In the genomic region with DNA sequence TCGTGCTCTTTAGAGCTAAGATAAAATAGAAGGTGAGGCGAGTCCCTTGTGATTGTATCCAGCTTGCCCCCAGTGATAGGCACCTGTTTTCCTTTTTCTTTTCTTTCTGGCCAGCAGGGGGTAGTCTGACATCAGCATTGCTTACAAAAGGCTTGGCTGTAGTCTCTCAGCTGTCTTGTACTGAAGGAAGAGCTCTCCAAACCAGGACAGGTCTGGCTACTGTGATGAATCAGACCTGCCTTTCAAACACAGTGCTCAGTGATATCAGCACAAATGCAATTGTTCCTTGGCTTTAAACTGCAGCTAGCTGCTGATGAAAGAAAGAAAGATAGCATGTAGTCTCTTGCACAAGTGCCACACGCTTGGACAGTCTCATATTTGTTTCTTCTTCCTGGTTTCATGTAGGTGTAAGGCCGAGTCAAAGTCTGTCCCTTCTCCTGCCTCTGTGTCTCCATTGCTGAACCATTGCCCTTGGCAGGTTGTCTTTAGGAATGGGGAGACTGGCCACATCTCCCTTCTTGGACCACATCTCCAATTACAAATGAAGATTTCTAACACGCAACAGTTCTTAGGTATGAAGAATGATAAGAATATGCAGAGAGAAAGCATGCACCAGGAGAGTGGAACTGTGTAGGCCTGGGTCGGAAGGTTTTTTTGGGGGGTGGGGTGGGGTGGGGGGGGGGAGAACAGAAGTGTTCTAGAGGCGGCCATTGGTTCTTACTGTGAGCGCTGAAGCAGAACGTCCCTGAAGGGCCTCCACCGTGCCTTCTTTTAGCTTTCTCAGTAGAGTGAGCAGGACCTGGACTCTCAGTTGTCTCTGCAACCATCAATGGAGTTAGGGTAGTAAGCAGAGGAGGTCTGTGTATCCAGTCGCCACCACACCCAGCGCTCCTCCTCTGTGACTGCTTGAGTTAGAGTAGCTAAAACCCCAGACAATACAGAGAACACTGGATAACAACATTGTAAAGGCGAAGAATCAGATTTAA, we compare ENCODE assay signal across 8 mouse cellular contexts.
DNase-seq lines count a peak whose midpoint lies in the region; ATAC-seq and TF ChIP-seq lines count a peak whose summit lies in the region.

No protein-coding gene starts in this region.

- H3K9ac ChIP-seq in ES-Bruce4 (ENCODE audit: low read depth, poor library complexity, severe bottlenecking), result no peak overlapping the region
- no peak overlapping the region for H3K9ac ChIP-seq in hindbrain, embryonic 14.5 days
- no peak overlapping the region for H3K9ac ChIP-seq in midbrain, embryonic 16.5 days (ENCODE audit: low read depth, low read length)

- no peak overlapping the region for H3K4me3 ChIP-seq in gastrocnemius, adult 2 months
- H3K4me3 ChIP-seq in ES-Bruce4 (ENCODE audit: low read depth, low read length), result no peak overlapping the region
- H3K4me3 ChIP-seq in embryonic facial prominence, embryonic 10.5 days, result no peak overlapping the region
- H3K4me3 ChIP-seq in hindbrain, embryonic 14.5 days (replicated peaks; ENCODE audit: low read length), result no peak overlapping the region
- no peak overlapping the region for H3K4me3 ChIP-seq in midbrain, embryonic 16.5 days (ENCODE audit: low read depth, low read length)

- intact Hi-C loops in gastrocnemius, adult 2 months (cut with DNase I), result no loop called here

- no peak for DNase-seq in gastrocnemius, adult 2 months
- DNase-seq in gastrocnemius, adult 8-10 months (ENCODE audit: low spot score in 2 of 2), result no peak
- DNase-seq in embryonic facial prominence, embryonic 10.5 days (ENCODE audit: low spot score), result peak; percentile 33
- peak; percentile 71 for DNase-seq in hindbrain, embryonic 14.5 days (ENCODE audit: low spot score)
- peak; percentile 20 for DNase-seq in layer of hippocampus, adult 9-11 months
- no peak for DNase-seq in yolk sac, embryonic 10.5 days (ENCODE audit: low spot score)

- H3K36me3 ChIP-seq in ES-Bruce4 (ENCODE audit: control insufficient read depth, insufficient read depth, low read length, poor library complexity, severe bottlenecking), result no peaks in the 10 kb centered on the region
- H3K36me3 ChIP-seq in embryonic facial prominence, embryonic 10.5 days (replicated peaks), result no peaks in the 10 kb centered on the region
- no peaks in the 10 kb centered on the region for H3K36me3 ChIP-seq in hindbrain, embryonic 14.5 days (replicated peaks; ENCODE audit: control insufficient read depth, insufficient read depth)
- H3K36me3 ChIP-seq in midbrain, embryonic 16.5 days (ENCODE audit: control insufficient read depth, insufficient read depth, low read length), result no peaks in the 10 kb centered on the region

- ATAC-seq in hindbrain, embryonic 14.5 days (ENCODE audit: low FRiP score), result peak; percentile 84
- ATAC-seq in midbrain, embryonic 16.5 days, result peak; percentile 81

- no peaks in the 10 kb centered on the region for H3K9me3 ChIP-seq in ES-Bruce4 (replicated peaks; ENCODE audit: control insufficient read depth, insufficient read depth, low read length, poor library complexity, severe bottlenecking)
- H3K9me3 ChIP-seq in embryonic facial prominence, embryonic 10.5 days, result no peaks in the 10 kb centered on the region
- H3K9me3 ChIP-seq in hindbrain, embryonic 14.5 days (ENCODE audit: control insufficient read depth, low read length), result no peaks in the 10 kb centered on the region
- no peaks in the 10 kb centered on the region for H3K9me3 ChIP-seq in midbrain, embryonic 16.5 days (replicated peaks; ENCODE audit: control insufficient read depth, low read length, poor library complexity, severe bottlenecking)

- no peak overlapping the region for H3K4me2 ChIP-seq in hindbrain, embryonic 14.5 days (replicated peaks)
- H3K4me2 ChIP-seq in midbrain, embryonic 16.5 days (ENCODE audit: low read length), result no peak overlapping the region

- H3K4me1 ChIP-seq in ES-Bruce4 (ENCODE audit: control insufficient read depth, insufficient read depth, low read length), result peaks cover 2% of the 10 kb centered on the region
- no peaks in the 10 kb centered on the region for H3K4me1 ChIP-seq in embryonic facial prominence, embryonic 10.5 days
- peaks cover 10% of the 10 kb centered on the region for H3K4me1 ChIP-seq in hindbrain, embryonic 14.5 days (replicated peaks; ENCODE audit: control insufficient read depth, insufficient read depth, low read length)
- H3K4me1 ChIP-seq in midbrain, embryonic 16.5 days (ENCODE audit: control insufficient read depth, insufficient read depth, low read length), result peaks cover 8% of the 10 kb centered on the region

- H3K27me3 ChIP-seq in ES-Bruce4 (ENCODE audit: control insufficient read depth, insufficient read depth, low read length, poor library complexity, severe bottlenecking), result no peaks in the 10 kb centered on the region; the same call in 1 of the 2 replicates
- no peaks in the 10 kb centered on the region for H3K27me3 ChIP-seq in embryonic facial prominence, embryonic 10.5 days (replicated peaks; ENCODE audit: low read depth, poor library complexity, severe bottlenecking)
- H3K27me3 ChIP-seq in hindbrain, embryonic 14.5 days (ENCODE audit: control insufficient read depth, insufficient read depth, low read length), result no peaks in the 10 kb centered on the region
- no peaks in the 10 kb centered on the region for H3K27me3 ChIP-seq in midbrain, embryonic 16.5 days (ENCODE audit: control insufficient read depth, insufficient read depth, low read depth, low read length)

- TF ChIP-seq CTCF in gastrocnemius, adult 2 months (IDR thresholded peaks at IDR 0.05), result peak; percentile 71
- peak; percentile 30 for TF ChIP-seq CTCF in ES-Bruce4 (IDR thresholded peaks at IDR 0.05; ENCODE audit: low read depth, low read length)

- TF ChIP-seq POLR2A in ES-Bruce4 (IDR thresholded peaks at IDR 0.05; ENCODE audit: insufficient read depth, low read length), result no peak

- no peak for TF ChIP-seq EP300 in ES-Bruce4 (IDR thresholded peaks at IDR 0.05; ENCODE audit: insufficient read depth, low read depth, low read length)

- H3K27ac ChIP-seq in gastrocnemius, adult 2 months, result no peak overlapping the region
- H3K27ac ChIP-seq in ES-Bruce4 (ENCODE audit: insufficient read depth, low read length), result no peak overlapping the region
- no peak overlapping the region for H3K27ac ChIP-seq in embryonic facial prominence, embryonic 10.5 days (replicated peaks)
- H3K27ac ChIP-seq in hindbrain, embryonic 14.5 days, result no peak overlapping the region
- H3K27ac ChIP-seq in midbrain, embryonic 16.5 days (ENCODE audit: low read length), result no peak overlapping the region

- WGBS in embryonic facial prominence, embryonic 10.5 days, result 62% methylated on average over 13 of the region's 13 CpGs
- WGBS in hindbrain, embryonic 14.5 days, result 58% methylated on average over 13 of the region's 13 CpGs
- WGBS in midbrain, embryonic 16.5 days, result 58% methylated on average over 13 of the region's 13 CpGs

Comparison
In these comparisons a context has a peak if more than half of its experiments do, and no peak if none do; other contexts are left out.
1. DNase-seq: peak in embryonic facial prominence, embryonic 10.5 days (single experiment), hindbrain, embryonic 14.5 days (single experiment) and layer of hippocampus, adult 9-11 months (single experiment); none in gastrocnemius, adult 2 months (single experiment), gastrocnemius, adult 8-10 months (0 of 2) and yolk sac, embryonic 10.5 days (single experiment).